Mouse (Mus musculus) layer of hippocampus, adult 11-12 months (tissue): Measurements from ENCODE around the gene Gm38392.

Source experiments
- DNase-seq: peaks from one replicate; pipeline ENCODE4 v3.0.0; 2022; ENCODE audit warnings: low spot score

Gene Gm38392

DNA sequence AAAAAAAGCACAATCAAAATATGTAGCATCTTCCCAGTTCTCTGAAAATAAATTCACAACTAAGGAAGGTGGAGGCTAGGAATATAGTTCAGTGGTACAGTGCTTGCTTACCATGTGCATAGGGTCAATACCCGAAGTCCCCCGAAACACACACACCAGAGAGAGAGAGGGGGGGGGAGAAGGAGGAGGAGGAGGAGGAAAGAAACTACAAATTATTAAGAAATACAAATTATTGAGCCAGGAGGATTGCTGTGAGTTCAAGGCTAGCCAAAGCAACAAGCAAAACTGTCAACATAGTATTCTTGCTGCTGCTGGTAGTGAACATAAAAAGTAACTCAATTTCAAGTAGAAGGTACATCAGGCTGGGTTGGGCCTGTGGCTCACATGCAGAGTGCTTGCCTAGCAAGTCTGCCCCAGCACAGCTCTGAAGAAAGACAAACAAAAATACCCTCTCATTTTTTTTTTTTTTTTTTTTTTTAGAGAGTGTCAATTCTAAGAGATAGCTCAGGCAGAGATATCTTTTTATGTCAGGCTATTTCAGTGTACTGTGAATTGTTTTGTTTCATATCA is 87.4 kb downstream of the Gm38392 start:
- DNase-seq = no peak

DNA sequence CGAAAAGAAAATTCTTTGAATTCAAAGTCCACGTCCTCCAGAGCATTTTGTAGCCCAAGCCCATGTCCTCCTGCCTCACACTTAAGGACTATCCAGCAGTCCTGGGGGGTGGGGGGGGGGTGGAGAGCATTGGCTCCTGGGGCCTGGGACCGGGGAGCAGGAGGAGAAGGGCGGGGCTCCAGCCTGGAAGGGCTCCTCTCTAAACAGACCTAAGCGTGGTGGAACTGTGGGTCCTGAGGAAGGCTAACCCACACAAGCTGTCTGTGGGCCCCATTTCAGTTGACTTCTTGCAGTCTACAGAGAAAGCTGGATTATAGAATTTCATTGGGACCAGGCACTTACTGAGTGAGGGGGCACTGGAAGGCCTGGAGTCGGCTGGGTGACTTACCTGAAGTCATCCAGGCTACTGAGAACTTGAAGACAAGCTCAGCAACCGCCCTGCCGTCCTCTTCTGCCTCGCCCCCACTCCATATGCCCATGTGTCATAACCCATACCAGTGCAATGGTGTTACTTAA is 88.4 kb downstream of the Gm38392 start:
- DNase-seq = no peak

DNA sequence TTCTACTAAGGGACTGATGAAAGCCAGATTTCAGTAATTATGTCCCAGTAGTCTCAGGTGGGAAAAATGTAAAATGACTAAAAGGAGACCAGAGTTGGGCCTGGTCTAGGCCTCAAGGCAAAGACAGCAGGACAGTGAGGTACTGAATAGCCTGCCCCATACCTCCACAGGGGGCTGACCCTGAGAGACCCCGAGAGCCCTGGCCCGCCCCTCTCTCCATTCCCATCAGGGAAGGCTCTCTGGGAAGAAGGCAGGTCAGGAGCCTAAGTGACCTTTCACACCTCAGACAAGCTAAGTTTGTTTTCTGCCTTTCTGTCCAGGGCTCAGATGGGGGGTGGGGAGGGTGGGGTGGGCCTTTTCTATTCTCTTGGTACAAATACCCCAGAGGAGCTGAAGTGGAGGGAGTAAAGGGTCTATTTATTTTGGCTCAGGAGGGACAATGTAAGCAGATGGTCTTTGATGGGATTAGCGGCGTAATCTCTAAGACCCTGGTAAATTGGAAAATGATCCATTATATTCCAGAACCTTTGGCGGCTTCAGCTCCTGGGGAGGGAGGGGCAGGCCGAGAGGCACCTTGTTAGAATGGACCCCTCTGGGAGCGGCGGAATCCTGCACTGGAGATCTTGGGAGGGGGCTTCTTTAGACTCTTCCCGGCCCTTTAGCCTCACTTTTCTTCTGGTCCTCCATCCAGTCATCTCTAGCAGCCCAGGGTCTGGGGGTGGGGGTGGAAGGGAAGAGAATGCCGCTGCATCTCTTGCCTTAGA is 89.1 kb downstream of the Gm38392 start:
- DNase-seq = no peak
